Mouse (Mus musculus): ENCODE data around the gene Tnni1. TPM values are rescaled to one million over a fixed set of nuclear protein-coding genes. Genes with fewer than 3 reads are reported as not detected.
A peak's percentile ranks its signal among the peaks of the same experiment; 100 is the strongest.

The Tnni1 gene
- total RNA-seq, 2 experiments from 2014 or later: 310 to 354 TPM

DNA sequence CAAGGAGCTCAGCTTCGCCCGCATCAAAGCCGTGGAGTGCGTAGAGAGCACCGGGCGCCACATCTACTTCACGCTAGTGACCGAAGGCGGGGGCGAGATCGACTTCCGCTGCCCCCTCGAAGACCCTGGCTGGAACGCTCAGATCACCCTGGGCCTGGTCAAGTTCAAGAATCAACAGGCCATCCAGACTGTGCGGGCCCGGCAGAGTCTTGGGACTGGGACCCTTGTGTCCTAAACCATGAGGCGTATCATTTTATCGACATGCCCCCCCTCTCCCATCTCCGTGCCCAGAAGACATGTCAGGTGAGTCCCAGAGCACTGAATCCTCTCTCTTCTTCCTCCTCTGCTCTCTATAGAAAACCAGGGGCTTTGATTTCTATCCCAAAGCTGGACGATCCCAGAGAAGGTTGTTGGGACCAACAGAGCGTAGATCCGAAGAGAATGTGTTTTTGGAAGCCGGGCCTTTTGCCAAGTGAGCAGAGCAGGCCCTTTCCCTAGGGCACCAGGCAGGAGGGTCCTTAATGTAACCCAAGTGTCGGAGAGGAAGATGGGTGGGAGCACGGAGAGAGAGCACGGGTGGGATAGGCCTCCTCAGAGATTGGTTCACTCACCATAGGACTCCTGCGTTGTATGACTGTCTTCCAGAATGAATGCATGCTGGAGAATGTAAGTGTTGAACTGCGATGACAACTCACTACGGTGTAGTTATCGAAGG, 12.5 kb upstream of the Tnni1 start:
- no peak for DNase-seq (ENCODE audit: low spot score)

- DNase-seq (ENCODE audit: low spot score): no peak
These were observed 11.8 kb upstream of the Tnni1 start for GRCm38 (mm10) chr1:135767324-135767890.

DNA sequence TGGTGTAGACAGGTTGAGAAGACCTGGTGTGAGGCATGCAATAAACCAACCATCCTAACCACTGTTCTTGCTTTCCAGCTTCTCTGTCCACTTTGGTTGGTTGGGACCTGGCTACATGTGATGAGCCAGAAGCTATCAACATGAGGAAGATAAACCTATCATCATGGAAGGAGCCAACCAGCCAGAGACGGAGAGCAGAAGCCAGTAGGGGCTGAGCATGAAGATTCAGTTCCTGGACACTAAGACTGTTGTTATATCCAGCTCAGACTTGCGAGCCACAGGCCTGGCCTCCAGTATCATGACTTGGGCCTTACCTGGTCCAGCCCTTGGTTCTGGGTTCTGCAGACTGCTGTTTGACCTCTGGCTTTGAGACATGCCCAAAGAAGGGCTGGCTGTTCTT, 10.8 kb upstream of the Tnni1 start:
- no peak for DNase-seq (ENCODE audit: low spot score)

DNA sequence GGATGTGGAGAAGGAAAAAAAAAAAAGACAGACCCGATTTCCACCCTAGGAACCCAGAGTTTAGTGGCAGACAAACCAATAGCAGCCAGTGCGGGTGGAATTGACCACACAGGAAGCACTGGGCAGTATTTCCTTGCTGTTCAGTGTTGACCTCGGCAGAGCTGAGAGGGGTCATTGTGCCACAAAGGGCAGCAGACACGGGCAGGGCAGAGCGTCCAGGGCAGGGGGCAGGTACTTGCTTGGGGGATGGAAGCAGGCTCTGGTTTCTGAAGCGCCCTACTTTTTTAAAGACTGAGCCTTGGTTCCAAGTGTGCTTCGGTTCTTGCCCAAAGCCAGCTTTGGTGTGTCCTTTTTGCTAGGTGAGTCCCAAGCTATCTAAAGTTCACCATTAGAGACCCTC, 9.0 kb upstream of the Tnni1 start:
- no peak for DNase-seq (ENCODE audit: low spot score)

DNA sequence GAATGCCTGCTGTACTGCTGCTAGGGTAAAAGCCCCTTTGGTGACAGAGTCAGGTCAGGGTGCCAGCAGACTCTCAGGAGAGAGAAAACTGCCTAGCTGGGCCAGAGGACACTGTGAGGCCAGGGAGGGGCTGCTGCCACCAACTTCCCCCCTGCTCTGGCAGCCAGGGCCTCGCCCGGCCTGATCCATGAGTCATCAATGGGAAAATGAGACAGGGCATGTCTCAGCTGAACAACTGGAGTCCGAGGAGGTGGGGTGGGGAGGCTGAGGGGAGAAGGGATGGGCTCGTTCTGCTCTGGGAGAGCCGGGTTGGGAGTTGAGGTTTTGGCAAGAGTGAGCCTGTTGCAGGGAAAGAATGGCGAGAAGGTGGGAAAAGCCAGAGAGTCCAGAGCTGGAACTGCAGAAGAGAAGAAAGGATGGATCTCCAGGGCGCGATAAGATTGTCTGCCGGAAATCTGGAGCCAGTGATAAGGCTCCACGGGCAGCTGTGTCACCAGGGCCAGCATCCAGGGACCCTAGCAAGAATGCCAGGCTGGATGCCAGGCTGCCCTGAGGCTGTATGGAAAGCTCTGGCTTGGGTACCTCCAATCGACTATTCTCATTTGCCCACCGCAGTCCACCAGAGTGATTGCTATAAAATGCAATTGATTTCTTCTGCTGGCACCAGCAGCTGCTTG, 8.2 kb upstream of the Tnni1 start:
- peak; percentile 78 for DNase-seq (ENCODE audit: low spot score)

GRCm38 (mm10) chr1:135771573-135771970, 7.7 kb upstream of the Tnni1 start:
- no peak for DNase-seq (ENCODE audit: low spot score)

- no peak for DNase-seq (ENCODE audit: low spot score)
These were observed 2.6 kb upstream of the Tnni1 start for GRCm38 (mm10) chr1:135776596-135776995.

- peak; percentile 62 for DNase-seq (ENCODE audit: low spot score)
These were observed 2.2 kb upstream of the Tnni1 start for GRCm38 (mm10) chr1:135777046-135777445.

- no peak for DNase-seq (ENCODE audit: low spot score)
These were observed 1.4 kb downstream of the Tnni1 start for GRCm38 (mm10) chr1:135780649-135781048.

- peak; percentile 82 for DNase-seq (ENCODE audit: low spot score)
These were observed 2.0 kb downstream of the Tnni1 start for GRCm38 (mm10) chr1:135781220-135781619.

- DNase-seq (ENCODE audit: low spot score): no peak
These were observed 3.6 kb downstream of the Tnni1 start for GRCm38 (mm10) chr1:135782816-135783215.

DNA sequence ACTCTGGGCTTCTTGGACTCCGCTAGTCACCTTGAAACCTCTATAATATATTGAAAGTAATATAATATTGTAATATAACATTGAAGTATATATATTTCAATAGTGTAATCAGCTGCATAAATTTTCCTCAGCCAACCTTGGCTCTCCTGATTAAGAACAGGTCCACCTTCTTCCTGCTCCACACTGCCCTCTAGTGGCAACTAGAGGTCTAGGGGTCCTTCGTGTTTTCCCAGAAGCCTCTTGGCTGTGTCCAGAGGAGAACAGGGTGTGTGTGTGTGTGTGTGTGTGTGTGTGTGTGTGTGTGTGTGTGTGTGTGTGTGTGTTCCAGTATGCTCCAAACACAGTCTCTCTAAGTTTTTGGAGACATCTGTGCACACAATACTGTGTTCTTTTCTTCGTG, 8.6 kb downstream of the Tnni1 start:
- peak; percentile 83 for DNase-seq (ENCODE audit: low spot score)

DNA sequence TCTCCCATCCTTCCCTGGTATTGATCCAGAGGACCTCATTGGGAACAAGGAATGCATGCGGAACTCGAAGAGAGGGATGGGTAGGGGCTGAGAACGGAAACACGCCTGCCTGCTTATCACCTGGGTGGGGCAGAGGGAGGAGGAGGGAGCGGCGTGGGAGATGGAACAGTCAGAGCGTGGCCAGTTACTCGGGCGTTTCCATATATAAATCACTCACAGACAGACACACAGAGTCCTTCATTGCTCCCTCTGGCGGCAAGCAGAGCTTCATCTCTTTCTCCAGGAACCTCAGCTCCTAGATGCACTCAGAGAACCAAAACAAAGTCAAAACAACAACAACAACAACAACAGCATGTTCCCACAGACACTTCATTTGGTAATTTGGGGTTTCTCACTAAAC, 9.5 kb downstream of the Tnni1 start:
- no peak for DNase-seq (ENCODE audit: low spot score)

DNA sequence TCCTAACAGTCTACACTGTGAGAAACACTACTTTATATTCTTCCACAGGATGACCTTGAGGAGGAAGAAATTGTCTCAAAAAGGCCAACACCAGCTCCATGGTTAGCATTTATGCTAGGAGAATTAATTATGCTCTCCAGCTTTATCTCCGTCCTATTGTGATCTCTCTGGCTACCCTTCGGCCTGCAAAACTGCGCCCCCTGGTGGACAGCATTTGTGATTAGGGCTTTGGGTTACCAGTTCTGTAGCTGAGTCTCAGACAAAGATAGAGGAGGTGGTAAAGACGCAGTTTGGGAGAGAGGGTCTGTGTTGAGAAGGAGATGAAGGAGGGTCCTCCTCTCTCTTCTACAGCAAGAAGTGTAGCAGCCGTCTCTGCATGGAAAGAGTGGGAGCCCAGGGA, 10.6 kb downstream of the Tnni1 start:
- peak; percentile 69 for DNase-seq (ENCODE audit: low spot score)

DNA sequence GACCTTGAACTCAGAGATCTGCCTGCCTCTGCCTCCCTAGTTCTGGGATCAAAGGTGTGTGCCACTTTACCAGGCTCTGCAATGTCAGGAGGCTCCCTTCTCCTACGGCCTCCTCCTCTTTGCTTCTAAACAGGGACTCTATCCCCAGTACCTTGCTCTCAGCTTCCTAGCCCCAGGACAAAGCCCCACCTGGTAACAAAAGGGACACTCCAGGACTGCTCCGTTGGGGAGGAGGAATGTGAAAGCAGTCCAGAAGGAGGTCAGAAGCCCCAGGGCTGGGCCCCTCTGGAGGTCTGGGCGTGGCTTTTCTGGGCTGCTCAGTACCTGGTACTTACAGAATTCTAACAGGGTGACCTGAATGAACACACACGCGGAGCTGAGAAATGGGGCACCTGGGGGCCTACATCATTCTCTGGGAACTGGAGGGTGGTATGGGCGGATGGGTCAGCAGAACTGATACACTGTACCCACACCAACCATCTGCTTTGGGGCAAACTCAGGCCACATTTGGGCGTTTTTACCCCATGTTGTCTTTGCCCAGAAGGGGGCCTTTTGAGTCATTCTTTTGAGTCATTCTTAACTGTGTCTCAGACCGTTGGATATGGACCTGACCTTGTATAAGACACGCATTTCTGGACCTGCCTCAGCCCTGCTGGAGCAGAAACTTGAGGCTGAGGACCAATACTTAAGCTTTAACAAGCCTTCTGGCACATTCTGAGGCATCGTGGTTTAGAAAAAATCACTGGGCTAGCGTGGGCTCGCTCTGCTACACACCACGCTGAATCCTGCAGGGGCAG, 13.1 kb downstream of the Tnni1 start:
- DNase-seq (ENCODE audit: low spot score): no peak

DNA sequence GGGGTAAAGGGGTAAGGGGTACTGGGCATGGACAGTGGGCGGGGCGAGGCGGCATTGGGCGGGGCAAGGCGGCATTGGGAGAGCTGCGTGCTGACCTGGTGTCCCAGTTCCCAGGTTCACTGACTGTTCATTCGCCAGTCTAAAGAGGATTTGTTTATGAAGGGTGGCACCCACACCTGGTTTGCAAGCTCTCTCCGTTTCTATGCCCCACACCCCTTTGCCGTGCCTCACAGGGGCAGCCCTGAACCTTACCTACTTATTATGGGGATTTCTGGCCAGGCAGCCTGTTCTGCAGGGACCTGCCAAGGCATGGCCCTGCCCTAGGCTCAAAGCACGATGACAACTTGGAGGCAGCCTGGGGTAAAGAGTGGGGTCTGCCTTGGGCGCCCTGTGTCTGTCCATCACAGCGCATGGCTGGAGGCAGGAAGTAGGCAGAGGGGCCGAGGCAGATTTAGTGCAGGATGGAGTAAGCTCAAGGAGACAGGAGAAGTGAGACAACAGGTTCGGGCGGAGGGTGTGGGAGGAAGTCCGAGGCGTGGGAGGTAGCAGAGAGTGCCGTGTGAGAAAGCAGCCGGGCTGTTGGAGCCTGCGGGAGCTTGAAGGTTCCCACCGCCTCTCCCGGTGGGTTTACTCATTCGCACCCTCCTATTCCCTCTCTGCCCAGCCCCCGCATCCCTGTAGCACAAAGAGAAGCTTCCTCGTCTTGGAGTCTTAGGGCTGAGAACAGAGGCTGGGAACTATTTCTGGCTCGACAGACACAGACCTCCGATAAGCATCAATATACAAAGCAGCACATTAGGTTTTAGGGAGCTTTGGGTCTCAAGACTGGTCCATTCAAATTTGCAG, 14.4 kb downstream of the Tnni1 start:
- no peak for DNase-seq (ENCODE audit: low spot score)

DNA sequence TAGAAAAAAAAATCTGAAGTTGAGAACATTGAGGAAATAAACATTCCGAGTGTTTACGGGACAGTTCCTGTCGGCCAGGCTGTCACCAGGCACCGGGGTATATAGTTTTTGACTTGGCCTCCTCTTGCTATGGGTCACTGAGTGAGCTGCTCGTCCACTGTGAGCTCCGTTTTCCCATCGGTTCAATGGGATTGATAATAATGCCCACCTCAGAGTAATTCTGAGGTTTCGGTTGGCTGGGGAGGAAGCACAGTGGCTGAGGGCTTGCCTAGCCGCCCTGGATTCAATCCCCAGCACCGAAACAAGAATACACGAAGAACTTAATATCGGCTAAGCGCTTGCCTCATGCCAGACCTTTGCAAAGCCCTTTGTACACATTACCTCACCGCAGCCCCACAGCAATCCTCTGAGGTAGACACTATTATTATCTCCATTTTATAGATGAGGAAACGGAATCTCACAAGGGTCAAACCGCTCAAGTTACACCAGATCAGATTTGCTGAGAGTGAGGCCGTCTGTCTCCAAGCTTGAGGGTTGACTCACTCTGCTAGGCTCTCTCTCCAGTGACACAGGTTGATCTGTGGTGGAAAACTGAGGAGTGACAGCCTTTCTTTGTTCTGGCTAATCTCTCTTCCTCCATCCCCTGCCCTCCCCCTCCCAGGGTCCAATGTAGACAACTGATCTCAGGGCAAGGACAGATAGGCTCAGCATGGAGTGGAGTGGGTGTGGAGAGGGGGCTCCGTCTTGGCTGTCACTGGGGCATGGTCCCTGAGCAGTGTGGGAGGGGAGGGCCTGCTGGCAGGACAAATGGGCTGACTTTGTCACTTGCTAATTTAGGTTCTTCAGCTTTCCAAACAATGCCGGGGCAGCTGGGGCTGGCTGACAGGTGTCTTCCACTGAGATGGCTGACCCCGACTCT, 15.2 kb downstream of the Tnni1 start:
- DNase-seq (ENCODE audit: low spot score): peak; percentile 56

DNA sequence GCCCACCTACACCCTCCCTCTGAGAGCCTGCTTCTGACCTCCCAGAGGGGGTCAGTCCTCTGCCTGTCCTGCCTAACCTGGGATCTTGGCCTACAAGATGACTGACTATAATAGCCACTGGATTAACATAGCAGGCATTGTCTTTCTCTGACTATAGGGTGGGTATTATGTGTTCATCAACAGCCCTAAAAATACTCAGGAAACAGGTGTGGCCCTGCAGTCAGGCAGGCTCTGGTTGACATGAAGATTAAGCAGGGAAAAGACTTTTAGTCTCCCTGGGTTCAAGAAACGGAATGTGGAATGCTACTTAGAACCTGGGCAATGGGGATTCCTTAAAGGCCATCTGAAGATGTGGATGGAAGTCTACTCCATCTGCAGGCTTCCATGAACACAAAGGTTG, 19.3 kb downstream of the Tnni1 start:
- DNase-seq (ENCODE audit: low spot score): no peak

GRCm38 (mm10) chr1:135799109-135799627, 19.9 kb downstream of the Tnni1 start:
- DNase-seq (ENCODE audit: low spot score): no peak
